Mouse (Mus musculus) left cerebral cortex, adult 8-10 months (tissue): ENCODE measurements around the gene Dspp. TPM values are rescaled to one million over a fixed set of nuclear protein-coding genes. Genes with fewer than 3 reads are reported as not detected.

Source experiments
- DNase-seq, 2 experiments: peaks; one replicate each; pipeline ENCODE4 v3.0.0; 2022; ENCODE audit warnings: low spot score in 2 of 2
- total RNA-seq, 4 experiments: library from RNA; stranded (reverse); gene quantifications; 2 replicates each; pipeline ENCODE4 v1.2.4; 2022

Gene Dspp
- total RNA-seq, 4 experiments from 2014 or later = 0.12 to 0.13 TPM; not detected in 2

GRCm38 (mm10) chr5:104195086-104195485 is 24.6 kb downstream of the Dspp start:
- DNase-seq = no peak

- no peak for DNase-seq
These were observed 30.8 kb downstream of the Dspp start for GRCm38 (mm10) chr5:104201153-104201950.

- no peak for DNase-seq
These were observed 31.8 kb downstream of the Dspp start, which contains the start of gene Dmp1 for GRCm38 (mm10) chr5:104202351-104202750. Gene Dmp1 (plus strand): TSS chr5:104202613.

DNA sequence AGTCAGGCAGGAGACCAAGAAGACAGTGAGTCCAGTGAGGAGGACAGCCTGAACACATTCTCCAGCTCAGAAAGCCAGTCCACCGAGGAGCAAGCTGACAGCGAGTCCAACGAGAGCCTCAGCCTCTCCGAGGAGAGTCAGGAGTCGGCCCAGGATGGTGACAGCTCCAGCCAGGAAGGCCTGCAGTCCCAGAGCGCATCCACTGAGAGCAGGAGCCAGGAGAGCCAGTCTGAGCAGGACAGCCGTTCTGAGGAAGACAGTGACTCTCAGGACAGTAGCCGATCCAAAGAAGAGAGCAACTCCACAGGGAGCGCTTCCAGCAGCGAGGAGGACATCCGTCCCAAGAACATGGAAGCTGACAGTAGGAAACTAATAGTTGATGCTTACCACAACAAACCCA is 42.0 kb downstream of the Dspp start:
- no peak for DNase-seq

GRCm38 (mm10) chr5:104218926-104219325 is 48.4 kb downstream of the Dspp start:
- DNase-seq = peak in 1 of 2 experiments; percentile 14

DNA sequence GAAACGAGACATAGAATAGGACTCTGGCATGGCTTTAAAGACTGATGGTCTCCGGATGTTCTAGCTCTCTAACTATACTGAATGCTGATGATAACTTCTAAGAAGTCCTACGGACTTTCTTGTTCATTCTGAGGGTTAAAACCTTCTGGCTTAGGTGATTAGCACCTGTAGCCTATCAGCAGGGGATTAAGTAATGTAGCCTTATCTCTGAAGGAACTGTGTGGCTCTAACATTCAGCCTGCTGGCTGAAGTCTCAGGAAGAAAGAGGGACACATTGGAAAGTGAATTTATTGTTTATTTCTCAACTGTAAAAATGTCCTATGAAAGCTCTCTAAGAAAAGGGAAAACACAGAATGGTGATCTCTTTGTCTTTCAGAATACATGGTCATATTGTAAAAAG is 53.8 kb downstream of the Dspp start:
- DNase-seq = no peak

GRCm38 (mm10) chr5:104224750-104225149 is 54.2 kb downstream of the Dspp start:
- DNase-seq = no peak

DNA sequence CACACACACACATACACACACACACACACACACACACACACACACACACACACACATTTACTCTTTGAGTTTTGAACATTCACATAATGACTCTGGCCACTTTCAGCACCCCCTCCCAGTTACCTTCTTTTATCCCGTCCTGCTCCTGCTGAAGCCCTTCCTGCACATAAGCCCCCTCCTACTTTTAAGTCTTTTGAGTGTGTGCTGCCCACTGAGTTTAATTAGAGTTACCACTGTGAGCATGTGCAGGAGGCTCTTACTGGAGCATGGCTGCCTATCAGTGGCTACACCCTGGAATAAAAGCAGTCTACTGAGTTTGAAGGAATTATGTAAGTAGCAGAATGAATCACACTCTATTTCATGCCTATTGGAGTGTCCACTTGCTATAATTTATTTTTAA is 58.0 kb downstream of the Dspp start:
- DNase-seq = no peak

Other genes with a start within 250 kb of the Dspp start
- gene Hsd17b13, start 193.3 kb upstream of the Dspp start, total RNA-seq = under 1 TPM in 1 of 4 experiments, not detected in 3; 0.46 TPM
- gene Hsd17b11, start 148.8 kb upstream of the Dspp start, total RNA-seq = 10 to 100 TPM; 52.4 to 53.9 (median 52.8) TPM
- 10 to 100 TPM; 62.8 to 69.5 (median 65.8) TPM for gene Nudt9, start 124.4 kb upstream of the Dspp start, total RNA-seq
- not detected for gene Gm17660, start 93.1 kb upstream of the Dspp start, total RNA-seq
- 1,000 to 10,000 TPM; 1,561 to 1,708 (median 1,583) TPM for gene Sparcl1, start 57.0 kb upstream of the Dspp start, total RNA-seq
- gene Dmp1, start 31.9 kb downstream of the Dspp start, total RNA-seq = 1 to 10 TPM; 5.0 to 6.8 (median 5.8) TPM
- under 1 TPM in 2 of 4 experiments, not detected in 2; 0.16 to 0.23 TPM for gene Ibsp, start 128.5 kb downstream of the Dspp start, total RNA-seq
- not detected for gene Mepe, start 154.6 kb downstream of the Dspp start, total RNA-seq